Mouse (Mus musculus) liver, embryonic 14.5 days (tissue): ENCODE results near the gene H6pd.

Source experiments
- CTCF ChIP-seq: IDR thresholded peaks from 2 replicates; pipeline ENCODE4 v1.5.1; 2016; ENCODE audit warnings: antibody characterized with exemption, low read depth, control low read depth
- EP300 ChIP-seq: IDR thresholded peaks from 2 replicates; pipeline ENCODE4 v1.6.1; 2016; ENCODE audit warnings: antibody characterized with exemption, low read depth

- TF ChIP-seq CTCF (peak; percentile 85), EP300 (no peak)
Measured at GRCm38 (mm10) chr4:150008325-150008852, 434 bp downstream of the H6pd start.
